Comparison of ENCODE assay signal across 17 mouse cellular contexts in genomic region chr1:160330828-160331227, GRCm38 (mm10).
DNase-seq lines count a peak whose midpoint lies in the region; ATAC-seq and TF ChIP-seq lines count a peak whose summit lies in the region.
"Had no signal": no experiment of that assay in that cellular context is flagged by ENCODE, and none has a peak within 500 bp of the region (broad histone marks: within the 10 kb centered on the region; RNA-seq: fewer than 3 reads in every experiment).

No protein-coding gene starts in this region.

- peak overlapping the region; percentile 83 for H3K27ac ChIP-seq in layer of hippocampus, adult 2 months
- peak overlapping the region; percentile 71; the same call in 1 of the 2 replicates for H3K27ac ChIP-seq in liver, embryonic 15.5 days (replicated peaks)
- H3K27ac ChIP-seq: hindbrain, embryonic 14.5 days; limb, embryonic 12.5 days; neural tube, embryonic 13.5 days had no signal

- no peaks in the 10 kb centered on the region for H3K27me3 ChIP-seq in liver, embryonic 15.5 days
- H3K27me3 ChIP-seq: limb, embryonic 12.5 days; neural tube, embryonic 13.5 days had no signal

- peak overlapping the region; percentile 52 for H3K4me2 ChIP-seq in liver, embryonic 15.5 days
- H3K4me2 ChIP-seq: hindbrain, embryonic 14.5 days; limb, embryonic 12.5 days; neural tube, embryonic 13.5 days had no signal

- no peaks in the 10 kb centered on the region for H3K36me3 ChIP-seq in liver, embryonic 15.5 days (replicated peaks)
- H3K36me3 ChIP-seq: limb, embryonic 12.5 days; neural tube, embryonic 13.5 days had no signal

- peak; percentile 50 for ATAC-seq in liver, embryonic 15.5 days (ENCODE audit: insufficient read depth)
- ATAC-seq: forebrain, embryonic 14.5 days; intestine, postnatal 0 days had no signal

- 33% methylated on average over 1 of the region's 1 CpGs for WGBS in liver, embryonic 15.5 days (ENCODE audit: insufficient replicate concordance)

- peak; percentile 47 to 78 for DNase-seq in layer of hippocampus, adult 2 months (ENCODE audit: low spot score in 2 of 2)
- DNase-seq in layer of hippocampus, postnatal 10 days (ENCODE audit: low spot score in 2 of 2): no peak
- peak; percentile 86 for DNase-seq in brain, adult 2 months (ENCODE audit: low read depth, low spot score)
- DNase-seq in layer of hippocampus, postnatal 36 days: peak; percentile 15 to 30
- no peak for DNase-seq in T-cell, adult 2 months (ENCODE audit: low spot score)
- DNase-seq in spleen, postnatal 4 days (ENCODE audit: low spot score in 2 of 2): no peak
- no peak for DNase-seq in gastrocnemius, postnatal 4 days (ENCODE audit: low spot score in 2 of 2)
- DNase-seq: adrenal gland, adult 2 months; cerebellum, adult 9-11 months; heart, postnatal 14 days; kidney, postnatal 14 days had no signal

- TF ChIP-seq CTCF in layer of hippocampus, adult 2 months (conservative IDR thresholded peaks at IDR 0.05): no peak

- H3K9me3 ChIP-seq in liver, embryonic 15.5 days (replicated peaks): no peaks in the 10 kb centered on the region
- H3K9me3 ChIP-seq: limb, embryonic 12.5 days; neural tube, embryonic 13.5 days had no signal

- peaks cover 27% of the 10 kb centered on the region for H3K4me1 ChIP-seq in liver, embryonic 15.5 days (replicated peaks)
- H3K4me1 ChIP-seq: neural tube, embryonic 13.5 days had no signal

- H3K9ac ChIP-seq in liver, embryonic 15.5 days: no peak overlapping the region
- H3K9ac ChIP-seq: hindbrain, embryonic 14.5 days; limb, embryonic 12.5 days; neural tube, embryonic 13.5 days had no signal

- H3K4me3 ChIP-seq in layer of hippocampus, adult 2 months: no peak overlapping the region; the same call in 1 of the 2 replicates
- no peak overlapping the region for H3K4me3 ChIP-seq in liver, embryonic 15.5 days (replicated peaks)
- H3K4me3 ChIP-seq: limb, embryonic 12.5 days; neural tube, embryonic 13.5 days had no signal

Comparison
In these comparisons a context has a peak if more than half of its experiments do, and no peak if none do; other contexts are left out.
1. DNase-seq: peak in layer of hippocampus, adult 2 months (2 of 2), brain, adult 2 months (single experiment) and layer of hippocampus, postnatal 36 days (2 of 2); none in layer of hippocampus, postnatal 10 days (0 of 2), T-cell, adult 2 months (single experiment), spleen, postnatal 4 days (0 of 2) and gastrocnemius, postnatal 4 days (0 of 2).